Mouse (Mus musculus) gonadal fat pad, adult 2 months (tissue): ENCODE measurements at regions not wholly inside any gene's neighbourhood (a gene's known extent, or its start where the extent isn't known, plus 50 kb on each side); places are given as distances from the start of the nearest gene placed in this dataset.

Experiments used
- DNase-seq: peaks from one replicate; pipeline ENCODE4 v3.0.0-alpha.2; 2012; ENCODE audit warnings: low read depth

GRCm38 (mm10) chr15:56139451-56139850 is 1338.0 kb downstream of the Slc22a22 start:
- DNase-seq, result no peak

GRCm38 (mm10) chr15:56136420-56136970 is 1340.9 kb downstream of the Slc22a22 start:
- no peak for DNase-seq

GRCm38 (mm10) chr15:56128029-56128428 is 1349.4 kb downstream of the Slc22a22 start:
- no peak for DNase-seq

- DNase-seq, result no peak
Observed at GRCm38 (mm10) chr15:56119287-56120065, 1357.9 kb downstream of the Slc22a22 start.

GRCm38 (mm10) chr15:56108313-56108712 is 1369.1 kb downstream of the Slc22a22 start:
- DNase-seq, result no peak

- DNase-seq, result no peak
Observed at GRCm38 (mm10) chr15:56107719-56108118, 1369.7 kb downstream of the Slc22a22 start.

- no peak for DNase-seq
Observed at GRCm38 (mm10) chr15:56100133-56100735, 1377.2 kb downstream of the Slc22a22 start.

GRCm38 (mm10) chr15:56077838-56078567 is 1399.4 kb downstream of the Slc22a22 start:
- no peak for DNase-seq

- no peak for DNase-seq
Observed at GRCm38 (mm10) chr15:56077081-56077480, 1400.3 kb downstream of the Slc22a22 start.

- DNase-seq, result no peak
Observed at GRCm38 (mm10) chr15:56076680-56077079, 1400.7 kb downstream of the Slc22a22 start.

GRCm38 (mm10) chr15:56069511-56069910 is 1407.9 kb downstream of the Slc22a22 start:
- no peak for DNase-seq

- no peak for DNase-seq
Observed at GRCm38 (mm10) chr15:56067214-56067613, 1410.2 kb downstream of the Slc22a22 start.

- DNase-seq, result no peak
Observed at GRCm38 (mm10) chr15:56066540-56066939, 1410.9 kb downstream of the Slc22a22 start.

GRCm38 (mm10) chr15:56065872-56066534 is 1411.4 kb downstream of the Slc22a22 start:
- DNase-seq, result no peak

GRCm38 (mm10) chr15:56062576-56062975 is 1414.8 kb downstream of the Slc22a22 start:
- no peak for DNase-seq

- no peak for DNase-seq
Observed at GRCm38 (mm10) chr15:56061326-56061725, 1416.1 kb downstream of the Slc22a22 start.

- no peak for DNase-seq
Observed at GRCm38 (mm10) chr15:56050716-56051115, 1426.7 kb downstream of the Slc22a22 start.

- no peak for DNase-seq
Observed at GRCm38 (mm10) chr15:56047832-56048231, 1429.6 kb downstream of the Slc22a22 start.

GRCm38 (mm10) chr15:56046679-56047532 is 1430.5 kb downstream of the Slc22a22 start:
- DNase-seq, result no peak

- no peak for DNase-seq
Observed at GRCm38 (mm10) chr15:56045510-56046245, 1431.7 kb downstream of the Slc22a22 start.
